Mouse (Mus musculus) kidney, adult 2 months (tissue): Measurements from ENCODE around the gene Krt39.

Experiments
- CTCF ChIP-seq: fragments of 200-500 bp; conservative IDR thresholded peaks from 2 replicates; pipeline ENCODE4 v1.5.1; 2011; ENCODE audit warnings: low read depth, mild to moderate bottlenecking, control low read depth, low read length, moderate library complexity, mixed read lengths; ENCODE audit not compliant: insufficient read depth, insufficient read length
- POLR2A ChIP-seq: fragments of 200-500 bp; IDR thresholded peaks from one replicate; pipeline ENCODE4 v1.6.1; 2011; ENCODE audit warnings: low read depth, low read length, control low read depth

GRCm38 (mm10) chr11:99491040-99491439 is 30.1 kb downstream of the Krt39 start:
- TF ChIP-seq CTCF (no peak), POLR2A (no peak)
